Mouse (Mus musculus) layer of hippocampus, postnatal 14 days (tissue): ENCODE measurements around the gene Mfrp. TPM values are rescaled to one million over a fixed set of nuclear protein-coding genes. Genes with fewer than 3 reads are reported as not detected.

ENCODE experiments used
- DNase-seq, 2 experiments: peaks; one replicate each; pipeline ENCODE4 v3.0.0; 2021 to 2022; ENCODE audit warnings: low spot score in 2 of 2, mixed read lengths in 1 of 2
- long read RNA-seq, 2 experiments: library from polyadenylated mRNA; stranded (forward); transcript quantifications; one replicate each; pipeline ENCODE4 v2.0.0; 2021
- total RNA-seq, 2 experiments: library from RNA; stranded (reverse); gene quantifications; 2 replicates each; pipeline ENCODE4 v1.2.3; 2021

Mfrp gene
- 1 to 10 TPM in 1 of 2 experiments, under 1 TPM in 1; 0.33 to 8.6 TPM for total RNA-seq
- long read RNA-seq, experiment 1, result 0 reads
- long read RNA-seq, experiment 2, result 0 reads

DNA sequence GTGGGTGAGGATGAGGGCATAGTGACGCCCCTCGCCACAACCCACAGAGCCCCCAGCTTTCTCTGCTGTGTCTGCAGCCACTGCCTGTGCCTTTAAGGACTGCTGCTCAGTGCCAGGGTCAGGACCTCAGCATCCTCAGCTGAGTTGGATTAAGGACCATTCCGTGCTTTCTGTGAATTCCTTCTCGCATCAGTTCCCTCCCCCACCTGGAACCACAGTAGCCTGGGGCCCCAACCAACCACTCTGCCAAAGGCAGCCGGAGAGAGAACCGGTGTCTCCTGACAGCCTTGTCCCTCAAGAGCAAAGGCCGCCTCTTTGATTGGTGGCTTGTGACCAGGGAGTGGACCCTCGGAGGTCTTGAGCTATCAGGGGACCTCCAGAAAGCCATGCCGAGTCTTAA is at the start of gene Mfrp:
TSS of gene Mfrp (plus strand) at position 240 of the 400 bp plus-strand sequence.
- DNase-seq, result no peak

DNA sequence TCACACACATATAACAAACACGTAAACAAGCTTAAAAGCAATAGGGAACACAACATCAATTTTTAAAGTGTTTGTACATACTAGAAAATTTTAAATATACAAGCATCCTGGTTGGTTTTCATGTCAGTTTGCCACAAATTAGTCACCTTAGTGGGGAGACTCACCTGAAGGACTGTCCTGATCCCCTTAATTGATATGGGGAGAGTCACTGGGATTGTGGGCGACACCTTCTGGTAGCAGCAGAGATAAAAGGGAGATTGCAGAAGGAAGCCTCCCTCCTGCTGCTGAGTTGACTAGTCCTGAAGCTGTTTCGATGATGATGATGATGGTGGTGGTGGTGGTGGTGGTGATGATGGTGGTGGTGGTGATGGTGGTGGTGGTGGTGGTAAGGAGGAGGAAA is 48.7 kb upstream of the Mfrp start:
- DNase-seq, result no peak

DNA sequence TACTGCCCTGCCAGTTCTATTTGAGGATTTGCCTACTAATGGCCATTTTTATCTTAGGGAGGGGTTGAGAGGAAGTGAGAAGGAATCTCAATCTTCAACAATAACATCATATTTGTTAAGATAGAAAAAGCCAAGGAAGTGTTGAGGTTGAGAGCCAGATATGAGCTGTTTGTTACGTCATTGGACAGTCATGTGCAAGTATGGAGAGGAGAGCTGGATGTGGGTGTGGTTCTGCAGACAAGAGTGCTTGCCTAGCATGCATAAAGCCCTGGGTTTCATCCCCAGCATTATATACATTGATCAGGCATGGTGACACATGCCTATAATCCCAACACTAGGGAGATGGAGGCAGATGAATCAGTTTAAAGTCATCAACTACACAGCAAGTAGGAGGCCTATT is 47.6 kb upstream of the Mfrp start:
- DNase-seq, result no peak

DNA sequence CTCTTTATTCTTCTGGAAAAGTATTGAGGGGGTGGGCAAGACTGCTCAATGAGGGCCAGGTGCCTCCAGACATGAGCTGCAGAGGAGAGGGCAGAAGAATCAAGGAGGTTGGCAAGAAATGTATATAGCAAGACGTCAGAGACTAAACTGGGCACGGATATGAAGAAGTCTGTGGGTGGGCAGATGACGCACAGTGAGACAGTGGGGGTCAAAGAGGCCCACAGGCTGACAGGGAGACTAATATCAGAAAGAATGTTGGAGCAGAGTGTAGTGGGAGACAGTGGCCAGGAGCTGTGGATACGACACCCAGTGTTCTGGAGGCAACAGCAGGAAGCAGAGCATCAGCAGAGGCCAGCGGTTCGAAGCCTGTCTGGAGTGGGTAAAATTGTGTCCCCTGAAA is 42.9 kb upstream of the Mfrp start:
- DNase-seq, result no peak

DNA sequence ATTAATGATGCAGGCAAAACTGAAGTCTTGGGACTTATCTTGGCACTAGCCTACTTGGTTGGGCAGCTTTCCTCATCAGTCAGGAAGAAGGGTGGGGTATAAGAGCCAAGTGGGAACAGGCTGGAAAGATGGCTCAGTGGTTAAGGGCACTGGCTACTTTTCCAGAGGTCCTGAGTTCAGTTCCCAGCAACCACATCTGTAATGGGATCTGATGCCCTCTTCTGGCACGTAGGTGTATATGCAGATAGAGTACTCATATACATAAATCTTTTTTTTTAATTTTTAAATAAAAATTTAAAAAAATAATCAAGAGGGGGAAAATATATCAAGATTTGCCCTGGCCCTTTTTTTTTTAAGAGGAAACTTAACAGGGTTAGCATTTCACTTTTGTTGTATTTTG is 36.4 kb upstream of the Mfrp start:
- DNase-seq, result no peak

DNA sequence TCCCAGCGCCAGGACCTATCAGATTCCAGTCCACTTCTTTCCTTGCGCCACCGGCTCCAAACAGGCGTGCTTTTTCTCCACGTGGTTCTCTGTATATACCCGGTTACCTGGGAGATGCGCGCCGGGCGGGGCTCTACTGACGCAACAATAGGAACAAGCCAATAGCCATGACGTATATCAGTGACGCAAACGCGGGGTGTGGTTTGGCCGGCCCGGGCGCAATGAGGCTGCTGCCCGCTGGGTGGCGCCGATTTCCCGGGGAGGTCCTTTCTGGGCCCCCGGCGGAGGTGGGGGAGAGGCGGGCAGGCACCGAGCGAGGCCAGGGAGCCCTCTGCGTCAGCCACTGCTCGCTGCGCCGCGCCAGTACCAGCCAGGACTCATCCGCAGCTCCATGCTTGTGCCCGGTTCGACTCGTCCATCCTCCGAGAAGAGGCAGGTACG is 34.7 kb upstream of the Mfrp start, which contains the start of gene Usp2:
TSS of gene Usp2 (plus strand) at position 237 of the 441 bp plus-strand sequence.
- peak; percentile 100 for DNase-seq

DNA sequence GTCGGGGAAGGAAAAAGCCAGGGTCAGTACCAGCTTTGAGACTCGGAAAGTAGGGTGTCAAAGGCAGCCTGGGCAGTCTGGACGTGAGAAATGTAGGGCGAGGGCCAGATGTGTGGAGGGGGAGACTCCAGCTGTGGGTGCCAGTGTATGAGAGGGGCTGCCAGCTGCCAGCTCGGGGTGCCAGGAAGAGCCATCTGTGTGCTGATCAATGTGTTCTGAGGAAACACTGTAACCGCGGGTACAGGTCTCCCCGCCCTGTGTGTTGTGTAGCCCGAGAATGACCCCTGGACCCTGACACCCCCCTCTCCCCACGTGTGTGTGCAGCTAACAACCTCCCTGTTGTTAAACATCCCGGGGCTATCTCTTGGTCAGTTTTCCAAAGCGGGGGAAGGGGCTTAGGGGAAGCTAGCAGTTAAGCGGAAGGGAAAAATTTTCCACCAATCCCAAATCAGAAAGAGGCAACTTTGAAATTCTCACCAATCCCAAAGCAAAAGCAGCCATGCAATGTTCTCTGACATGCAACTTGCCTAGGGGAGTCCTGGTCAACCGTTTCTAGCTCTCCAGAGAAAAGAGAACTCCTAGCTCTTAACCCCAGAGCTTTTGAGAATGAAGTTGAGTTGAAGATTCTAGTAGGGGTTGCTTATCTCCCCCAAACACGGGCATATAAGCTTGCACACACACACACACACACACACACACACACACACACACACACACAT is 34.1 kb upstream of the Mfrp start:
- DNase-seq, result peak; percentile 63 to 65

DNA sequence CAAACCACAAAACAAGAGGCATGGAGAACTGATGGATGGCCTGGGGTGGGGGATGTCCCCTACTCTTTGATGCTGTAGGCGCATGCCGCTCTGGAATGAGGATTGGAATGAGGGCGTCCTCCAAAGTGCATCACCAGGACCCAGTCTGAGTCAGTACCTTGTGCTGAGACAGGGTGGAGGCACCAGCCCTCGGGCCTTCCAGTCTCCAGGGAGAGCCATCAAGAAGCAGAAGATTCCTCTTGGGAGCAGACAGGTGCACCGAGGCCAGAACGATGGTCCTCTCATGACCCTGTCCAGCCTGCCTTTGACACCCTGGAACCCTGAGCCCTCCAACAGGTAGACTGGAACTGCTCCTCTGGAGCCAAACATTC is 33.6 kb upstream of the Mfrp start:
- DNase-seq, result no peak

DNA sequence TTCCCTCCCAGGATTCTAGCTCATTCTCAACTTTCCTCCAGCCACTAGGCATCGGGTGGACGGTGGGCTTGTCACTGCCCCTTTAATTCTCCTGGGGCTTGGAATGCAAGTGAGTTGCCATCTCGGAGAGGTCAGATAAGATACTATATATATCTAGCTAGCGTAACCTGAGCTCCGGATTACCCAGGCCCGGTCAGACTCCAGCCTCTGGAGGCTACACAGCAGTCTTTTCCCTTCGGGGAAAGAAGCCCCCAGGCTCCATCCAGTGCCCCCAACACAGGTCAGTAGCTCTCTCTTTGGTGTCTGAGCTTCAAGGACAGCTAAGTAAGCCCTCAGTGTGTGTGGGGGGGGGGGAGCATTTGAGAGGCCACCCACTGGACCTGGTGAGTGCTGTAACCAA is 32.3 kb upstream of the Mfrp start:
- no peak for DNase-seq

DNA sequence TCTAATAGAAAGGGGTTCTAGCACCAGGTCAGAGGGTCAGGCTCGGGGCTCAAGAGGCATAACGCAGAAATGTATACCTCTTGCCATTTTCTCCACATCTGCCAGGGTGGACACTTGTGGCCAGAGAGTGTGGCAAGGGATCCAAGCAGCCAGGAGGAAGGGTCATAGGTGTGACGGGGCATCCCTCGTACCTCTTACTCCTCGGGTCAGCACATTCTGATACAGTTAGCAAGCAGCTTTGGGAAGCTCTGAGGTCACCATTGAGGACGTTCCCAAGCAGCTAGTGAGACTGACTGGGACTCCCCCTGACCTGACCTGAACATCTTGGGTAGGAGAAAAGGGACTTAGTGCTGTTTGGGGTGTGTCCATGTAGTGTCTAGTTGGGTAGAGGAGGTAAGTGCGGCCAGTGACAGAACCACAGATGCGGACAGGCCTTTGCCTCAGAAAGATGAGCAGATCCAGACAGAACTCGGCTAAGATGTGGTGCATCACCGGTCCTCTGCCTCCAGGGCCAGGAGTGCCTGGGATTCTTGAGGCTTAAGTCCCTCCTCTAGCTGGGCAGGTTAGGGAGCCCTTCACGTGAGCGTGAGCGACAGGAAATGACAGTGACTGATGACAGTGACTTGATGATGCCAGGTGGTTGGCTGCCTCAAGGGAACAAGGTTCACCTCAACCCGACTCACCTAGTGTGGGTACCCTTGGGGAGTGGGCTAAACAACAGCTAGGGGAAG is 31.3 kb upstream of the Mfrp start:
- DNase-seq, result no peak

DNA sequence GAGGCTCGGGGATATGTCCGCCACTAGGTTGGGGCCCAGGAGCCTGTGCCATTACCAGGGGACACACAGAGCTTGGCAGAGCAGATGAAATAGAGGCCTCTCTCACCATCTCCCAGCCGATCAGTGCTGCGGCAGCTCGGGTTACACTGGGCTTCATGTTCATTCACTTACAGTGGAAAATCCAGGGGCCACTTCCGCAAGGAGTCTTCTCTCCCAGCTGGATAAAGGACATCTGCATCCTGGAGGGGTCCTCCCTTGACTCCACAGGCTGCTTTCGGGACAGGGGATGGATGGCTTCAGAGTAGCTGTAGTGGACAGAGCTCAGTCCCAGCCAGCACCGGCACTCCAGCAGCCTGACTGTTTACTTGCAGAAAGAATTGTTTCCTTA is 30.7 kb upstream of the Mfrp start:
- DNase-seq, result no peak

DNA sequence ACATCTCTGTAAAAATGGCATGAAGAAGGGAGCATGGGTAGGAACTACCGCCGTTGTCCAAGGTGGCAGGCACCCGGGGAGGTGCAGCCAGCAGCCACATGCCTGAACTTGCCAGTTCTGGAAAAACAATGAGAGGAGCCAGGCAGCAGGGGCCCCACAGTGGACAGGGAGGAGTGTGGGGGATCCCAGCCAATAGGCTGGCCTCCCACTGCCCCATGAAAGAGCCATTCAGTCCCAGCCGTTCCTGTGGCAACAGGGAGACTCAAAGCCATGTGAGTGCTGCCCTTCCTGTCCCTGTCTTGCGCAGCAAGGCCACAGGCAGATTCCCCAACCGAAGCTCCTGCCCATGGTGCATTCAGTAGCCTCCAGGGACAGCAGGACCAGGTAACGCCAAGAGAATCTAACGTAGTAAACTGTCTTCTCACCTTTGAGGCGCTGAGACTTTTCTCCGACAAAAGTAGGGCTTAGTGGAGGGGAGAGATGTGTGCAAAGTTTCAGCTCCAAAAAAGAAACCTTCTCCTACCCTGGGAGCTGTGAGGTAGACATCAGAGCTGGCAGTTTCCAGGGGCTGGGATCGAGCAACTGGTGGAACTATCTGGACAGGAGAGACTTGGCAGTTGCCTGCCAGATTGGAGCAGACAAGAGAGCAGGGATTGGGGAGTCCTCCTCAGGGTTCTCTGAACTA is 29.5 kb upstream of the Mfrp start:
- DNase-seq, result peak in 1 of 2 experiments; percentile 74

DNA sequence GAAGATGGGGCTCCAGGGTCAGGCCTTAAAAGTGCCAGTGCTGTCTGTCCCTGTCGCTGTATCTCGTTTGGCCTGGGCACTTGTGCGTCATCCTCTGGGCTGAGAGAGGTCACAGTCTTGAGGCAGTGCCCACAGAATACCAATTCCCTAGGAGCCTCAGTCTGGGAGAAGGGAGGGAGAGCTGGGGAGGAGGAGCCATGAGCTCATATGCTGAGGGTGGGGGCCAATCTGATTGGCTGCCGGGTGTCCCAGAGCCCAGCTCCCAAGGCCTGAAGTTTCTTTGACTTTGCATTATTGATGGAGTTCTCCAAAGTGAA is 29.0 kb upstream of the Mfrp start:
- peak in 1 of 2 experiments; percentile 45 for DNase-seq

DNA sequence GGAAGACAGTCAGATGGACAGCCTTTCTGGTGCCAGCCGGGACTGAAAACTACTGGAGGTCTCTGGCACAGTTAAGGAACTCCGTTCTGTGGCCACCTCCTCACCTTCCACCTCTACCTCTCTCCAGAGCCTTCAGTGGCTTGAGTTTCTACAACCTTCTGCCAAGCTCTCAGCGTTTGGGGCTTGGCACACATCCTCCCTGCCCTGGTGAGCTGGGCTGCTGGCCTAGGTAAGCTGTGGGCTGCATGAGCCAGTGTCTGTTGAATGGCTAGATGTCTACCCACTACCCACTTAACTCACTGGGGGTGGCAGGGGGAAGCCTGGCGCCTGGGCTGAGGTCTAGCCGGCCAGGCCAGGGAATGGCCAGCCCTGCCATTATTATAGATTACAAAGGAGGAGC is 28.4 kb upstream of the Mfrp start:
- DNase-seq, result peak in 1 of 2 experiments; percentile 31

DNA sequence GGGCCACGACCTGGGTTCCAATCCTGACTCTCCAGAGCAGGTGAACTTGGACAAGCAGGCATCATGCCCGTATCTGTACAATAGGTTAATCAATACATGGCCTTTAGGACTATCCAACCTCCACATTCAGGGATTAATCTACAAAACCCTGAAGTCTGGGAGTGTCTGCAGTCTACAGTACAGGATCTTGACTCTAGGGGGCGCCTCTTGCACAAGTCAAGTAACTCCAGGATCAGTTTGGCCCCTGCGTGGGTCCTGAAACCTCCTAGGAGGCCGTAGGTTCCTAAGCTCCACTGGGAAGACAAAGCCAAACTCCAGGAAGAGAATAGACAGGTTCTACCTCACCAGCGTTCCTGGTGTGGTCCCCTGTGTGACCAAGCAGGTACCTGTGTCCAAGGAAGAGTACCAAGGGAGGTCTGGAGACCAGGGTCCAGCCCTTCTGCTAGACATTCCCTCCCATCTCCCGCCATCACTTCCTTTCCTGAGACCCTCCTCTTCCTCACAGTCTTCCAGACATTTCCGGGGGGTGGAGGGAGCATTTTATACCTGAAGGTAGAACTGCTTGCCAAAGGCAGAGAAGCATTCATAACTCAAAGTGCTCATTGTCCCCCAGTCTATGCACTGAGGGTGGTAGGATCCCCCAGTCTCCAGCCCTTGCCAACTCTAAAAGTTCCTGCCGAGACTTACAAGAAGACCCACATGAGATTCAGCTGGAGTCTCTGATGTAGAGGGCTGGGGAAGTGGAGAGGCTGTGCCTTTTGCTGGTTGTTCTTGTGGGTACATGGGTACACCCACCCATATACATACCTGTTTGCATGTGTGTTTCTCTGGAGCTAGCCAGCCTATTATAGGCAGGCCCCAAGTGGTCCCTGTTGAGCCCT is 26.9 kb upstream of the Mfrp start:
- peak in 1 of 2 experiments; percentile 15 for DNase-seq

DNA sequence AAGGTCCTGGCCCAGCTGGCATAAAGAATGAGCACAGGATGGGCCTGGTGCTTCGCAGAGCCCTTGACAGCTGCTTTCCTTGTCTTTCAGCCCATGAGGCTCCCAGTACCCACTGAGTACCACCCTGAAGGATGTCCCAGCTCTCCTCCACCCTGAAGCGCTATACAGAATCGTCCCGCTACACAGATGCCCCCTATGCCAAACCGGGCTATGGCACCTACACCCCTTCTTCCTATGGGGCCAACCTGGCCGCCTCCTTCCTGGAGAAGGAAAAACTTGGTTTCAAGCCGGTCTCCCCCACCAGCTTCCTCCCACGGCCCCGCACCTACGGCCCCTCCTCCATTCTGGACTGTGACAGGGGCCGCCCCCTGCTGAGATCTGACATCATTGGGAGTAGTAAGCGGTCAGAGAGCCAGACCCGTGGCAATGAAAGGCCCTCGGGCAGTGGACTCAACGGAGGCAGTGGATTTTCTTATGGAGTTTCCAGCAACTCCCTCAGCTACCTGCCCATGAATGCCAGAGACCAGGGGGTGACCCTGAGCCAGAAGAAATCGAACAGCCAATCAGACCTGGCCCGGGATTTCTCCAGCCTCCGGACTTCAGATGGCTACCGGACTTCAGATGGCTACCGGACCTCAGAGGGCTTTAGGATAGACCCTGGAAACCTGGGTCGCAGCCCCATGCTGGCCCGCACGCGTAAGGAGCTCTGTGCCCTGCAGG is 26.1 kb upstream of the Mfrp start:
- no peak for DNase-seq

DNA sequence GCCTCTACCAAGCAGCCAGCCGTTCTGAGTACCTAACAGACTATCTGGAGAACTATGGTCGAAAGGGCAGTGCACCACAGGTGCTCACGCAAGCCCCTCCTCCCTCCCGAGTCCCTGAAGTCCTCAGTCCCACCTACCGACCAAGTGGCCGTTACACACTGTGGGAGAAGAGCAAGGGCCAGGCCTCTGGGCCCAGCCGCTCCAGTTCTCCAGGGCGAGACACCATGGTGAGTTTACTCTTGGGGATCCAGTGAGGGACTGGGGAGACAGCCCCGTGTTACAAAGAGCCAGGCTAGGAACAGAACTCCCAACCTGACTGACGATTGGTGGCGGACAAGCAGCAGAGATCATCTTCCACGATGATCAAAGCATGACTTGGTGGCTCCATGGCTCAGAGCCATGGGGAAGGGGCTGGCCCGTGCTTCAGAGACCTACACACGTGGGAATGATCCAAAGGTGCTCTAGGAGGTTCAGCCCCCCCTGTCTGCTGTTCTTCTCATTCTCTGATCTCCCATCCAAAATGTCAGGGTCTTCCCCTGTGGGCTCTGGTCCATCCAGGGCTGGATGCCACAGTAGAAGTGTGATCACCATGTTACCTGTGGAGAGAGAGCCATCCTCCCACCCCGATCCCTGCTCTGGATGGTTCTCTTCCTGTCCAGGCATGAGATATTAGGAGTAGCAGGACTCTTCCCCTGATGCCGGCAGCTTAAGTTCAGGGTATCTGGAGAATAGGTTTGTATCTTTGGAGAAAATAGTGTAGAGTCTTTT is 25.3 kb upstream of the Mfrp start:
- DNase-seq, result no peak

DNA sequence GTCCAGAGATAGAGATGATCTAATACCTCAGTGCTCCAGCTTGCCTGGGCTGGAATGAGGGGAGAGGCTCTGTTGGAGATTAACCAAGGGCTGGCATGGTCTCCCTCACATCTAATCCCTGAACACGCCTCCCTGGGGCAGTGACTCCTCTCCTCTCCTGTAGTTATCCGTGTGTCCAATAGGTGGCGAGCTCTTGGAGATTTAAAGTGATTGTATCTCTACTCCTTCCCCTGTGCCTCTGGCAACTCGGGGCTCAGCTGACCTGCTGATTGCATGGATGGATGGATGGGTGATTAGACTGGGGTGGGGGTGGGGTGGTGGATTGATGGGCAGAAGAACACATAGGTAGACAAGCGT is 24.8 kb upstream of the Mfrp start:
- DNase-seq, result peak in 1 of 2 experiments; percentile 74

DNA sequence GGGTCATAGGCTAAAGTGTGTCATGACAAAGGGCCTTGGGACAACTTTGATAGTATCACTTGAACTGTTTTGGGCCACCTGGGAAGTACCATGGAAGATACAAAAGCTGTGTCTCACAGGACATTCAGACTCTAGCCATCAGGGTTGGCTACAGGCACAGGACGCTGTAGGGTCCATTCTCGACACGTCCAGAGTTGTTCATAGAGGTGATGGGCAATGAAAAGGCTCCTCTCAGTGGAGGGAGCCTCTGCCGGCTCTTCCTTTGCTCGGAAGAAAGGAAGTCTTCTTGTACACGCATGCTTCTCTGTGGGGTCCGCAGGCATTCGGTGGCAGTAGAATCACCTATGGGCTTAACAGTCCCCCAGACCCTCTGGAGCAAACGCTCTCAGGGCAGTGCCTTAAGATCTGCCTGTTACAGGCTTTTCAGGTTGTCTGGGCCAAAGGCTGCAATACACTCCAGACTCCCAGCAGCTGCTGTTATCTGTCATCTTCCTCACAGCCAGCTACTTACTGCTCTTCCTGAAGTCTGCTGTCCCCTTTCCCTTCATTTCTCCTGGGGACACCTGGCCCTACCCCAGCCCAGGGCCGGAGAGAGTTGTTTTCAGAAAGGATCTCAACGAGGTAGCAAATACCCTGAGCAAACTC is 24.1 kb upstream of the Mfrp start:
- no peak for DNase-seq
